Mouse (Mus musculus) embryo, embryonic 11.5 days (tissue): Measurements from ENCODE around the gene Sult6b2.

Experiments
- DNase-seq: peaks from one replicate; pipeline ENCODE4 v3.0.0-alpha.2; 2012; ENCODE audit warnings: low read depth, low spot score

The Sult6b2 gene

GRCm38 (mm10) chr6:142779045-142779811, 25.1 kb downstream of the Sult6b2 start:
- DNase-seq = no peak

- DNase-seq = no peak
Observed at GRCm38 (mm10) chr6:142776935-142777334, 27.4 kb downstream of the Sult6b2 start.

GRCm38 (mm10) chr6:142773566-142773965, 30.7 kb downstream of the Sult6b2 start:
- no peak for DNase-seq

GRCm38 (mm10) chr6:142771643-142772042, 32.7 kb downstream of the Sult6b2 start:
- DNase-seq = no peak

- DNase-seq = no peak
Observed at GRCm38 (mm10) chr6:142769896-142770295, 34.4 kb downstream of the Sult6b2 start.

- no peak for DNase-seq
Observed at GRCm38 (mm10) chr6:142767305-142767704, 37.0 kb downstream of the Sult6b2 start.

- no peak for DNase-seq
Observed at GRCm38 (mm10) chr6:142764933-142765332, 39.4 kb downstream of the Sult6b2 start.

GRCm38 (mm10) chr6:142759633-142760032, 44.7 kb downstream of the Sult6b2 start:
- DNase-seq = no peak

- no peak for DNase-seq
Observed at GRCm38 (mm10) chr6:142758562-142758961, 45.7 kb downstream of the Sult6b2 start.

GRCm38 (mm10) chr6:142757976-142758375, 46.3 kb downstream of the Sult6b2 start:
- no peak for DNase-seq

GRCm38 (mm10) chr6:142757334-142757965, 46.9 kb downstream of the Sult6b2 start:
- no peak for DNase-seq

GRCm38 (mm10) chr6:142756507-142757333, 47.6 kb downstream of the Sult6b2 start, which contains the start of gene Cmas:
Gene Cmas, plus strand, starts transcription at chr6:142756686.
- peak; percentile 67 for DNase-seq

GRCm38 (mm10) chr6:142752331-142753246, 51.7 kb downstream of the Sult6b2 start:
- no peak for DNase-seq

GRCm38 (mm10) chr6:142751365-142751764, 52.9 kb downstream of the Sult6b2 start:
- no peak for DNase-seq

GRCm38 (mm10) chr6:142748057-142748708, 56.1 kb downstream of the Sult6b2 start:
- DNase-seq = no peak

GRCm38 (mm10) chr6:142747165-142747564, 57.1 kb downstream of the Sult6b2 start:
- no peak for DNase-seq

- DNase-seq = no peak
Observed at GRCm38 (mm10) chr6:142746765-142747164, 57.5 kb downstream of the Sult6b2 start.

- DNase-seq = no peak
Observed at GRCm38 (mm10) chr6:142745484-142745883, 58.8 kb downstream of the Sult6b2 start.

- no peak for DNase-seq
Observed at GRCm38 (mm10) chr6:142743193-142743592, 61.1 kb downstream of the Sult6b2 start.

- DNase-seq = no peak
Observed at GRCm38 (mm10) chr6:142741763-142742162, 62.5 kb downstream of the Sult6b2 start.

- DNase-seq = no peak
Observed at GRCm38 (mm10) chr6:142738637-142739036, 65.7 kb downstream of the Sult6b2 start.
